ENCODE assay signal across 11 mouse cellular contexts in the genomic region with DNA sequence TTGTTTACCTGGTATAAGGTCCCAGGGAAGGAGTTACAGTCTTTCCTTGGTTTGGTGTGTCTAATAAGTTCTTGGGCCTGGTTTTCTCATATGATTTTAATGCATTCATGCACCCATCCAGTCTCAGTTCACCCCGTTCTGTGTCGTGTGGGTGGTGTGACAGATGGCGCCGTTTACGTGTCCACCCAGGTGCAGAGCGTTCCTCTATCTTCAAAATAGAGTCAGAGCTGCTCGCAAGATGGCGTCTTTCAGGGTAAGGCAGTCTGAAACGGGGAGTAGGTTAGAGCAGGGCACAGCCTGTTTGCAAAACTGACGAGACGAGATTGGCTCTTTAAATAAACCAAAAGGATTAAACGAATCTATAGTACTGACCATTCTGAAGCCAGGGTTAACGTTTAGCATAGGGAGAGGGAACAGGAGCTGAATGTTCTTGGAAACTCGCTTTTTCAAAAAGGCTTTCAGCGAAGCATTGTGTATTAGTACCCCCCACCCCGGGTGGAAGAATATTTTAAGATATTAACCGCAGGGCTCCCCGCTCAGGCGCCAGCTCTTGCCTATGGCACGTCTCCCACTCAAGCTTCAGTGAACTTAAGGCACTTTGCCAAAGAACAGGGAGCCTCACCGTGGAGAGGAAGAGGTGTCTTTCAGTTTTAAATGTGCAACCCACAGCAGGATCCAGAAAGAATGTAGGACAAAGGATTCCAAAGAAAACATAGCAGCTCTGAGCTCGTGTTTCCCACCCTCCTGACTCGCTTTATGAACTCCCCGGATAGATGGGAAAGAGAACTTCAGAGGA.
A peak's percentile ranks its signal among the peaks of the same experiment; 100 is the strongest.
DNase-seq lines count a peak whose midpoint lies in the region; ATAC-seq and TF ChIP-seq lines count a peak whose summit lies in the region.
"Had no signal": no experiment of that assay in that cellular context is flagged by ENCODE, and none has a peak within 500 bp of the region (broad histone marks: within the 10 kb centered on the region; RNA-seq: fewer than 3 reads in every experiment).

No protein-coding gene starts in this region.

- no peaks in the 10 kb centered on the region for H3K27me3 ChIP-seq in forebrain, embryonic 14.5 days (replicated peaks; ENCODE audit: control insufficient read depth, insufficient read depth, low read length)
- H3K27me3 ChIP-seq in forebrain, embryonic 10.5 days (ENCODE audit: poor library complexity, severe bottlenecking), result no peaks in the 10 kb centered on the region
- H3K27me3 ChIP-seq: embryonic facial prominence, embryonic 13.5 days had no signal

- no peak overlapping the region for H3K4me2 ChIP-seq in forebrain, embryonic 14.5 days (ENCODE audit: low read length)
- H3K4me2 ChIP-seq: embryonic facial prominence, embryonic 13.5 days had no signal

- H3K9ac ChIP-seq in forebrain, embryonic 14.5 days (ENCODE audit: low read length), result no peak overlapping the region
- H3K9ac ChIP-seq: embryonic facial prominence, embryonic 13.5 days had no signal

- no peaks in the 10 kb centered on the region for H3K36me3 ChIP-seq in forebrain, embryonic 14.5 days (ENCODE audit: control insufficient read depth, insufficient read depth, low read length)
- no peaks in the 10 kb centered on the region for H3K36me3 ChIP-seq in forebrain, embryonic 10.5 days (replicated peaks)
- H3K36me3 ChIP-seq: embryonic facial prominence, embryonic 13.5 days had no signal

- no peak overlapping the region for H3K4me3 ChIP-seq in forebrain, embryonic 14.5 days (ENCODE audit: low read depth, low read length)
- H3K4me3 ChIP-seq in forebrain, embryonic 10.5 days, result no peak overlapping the region
- no peak overlapping the region for H3K4me3 ChIP-seq in left cerebral cortex, adult 2 months
- H3K4me3 ChIP-seq: embryonic facial prominence, embryonic 13.5 days had no signal

- H3K27ac ChIP-seq in forebrain, embryonic 14.5 days (ENCODE audit: low read depth, low read length), result no peak overlapping the region
- no peak overlapping the region for H3K27ac ChIP-seq in forebrain, embryonic 10.5 days
- H3K27ac ChIP-seq in left cerebral cortex, adult 2 months, result peak overlapping the region; percentile 78
- H3K27ac ChIP-seq: embryonic facial prominence, embryonic 13.5 days had no signal

- H3K9me3 ChIP-seq in forebrain, embryonic 14.5 days (replicated peaks; ENCODE audit: control insufficient read depth, low read length), result no peaks in the 10 kb centered on the region
- no peaks in the 10 kb centered on the region for H3K9me3 ChIP-seq in forebrain, embryonic 10.5 days
- H3K9me3 ChIP-seq: embryonic facial prominence, embryonic 13.5 days had no signal

- peak; percentile 32 for DNase-seq in forebrain, embryonic 14.5 days (ENCODE audit: low spot score)
- DNase-seq in forebrain, embryonic 10.5 days (ENCODE audit: extremely low spot score, low spot score), result no peak
- peak; percentile 21 to 31 for DNase-seq in left cerebral cortex, adult 2 months (ENCODE audit: extremely low spot score in 1 of 2, low spot score in 2 of 2)
- no peak for DNase-seq in left cerebral cortex, adult 11 months (ENCODE audit: low spot score)
- peak; percentile 77 to 78 for DNase-seq in cerebellum, postnatal 10 days
- DNase-seq in kidney, postnatal 4 days, result peak; percentile 27 to 32
- no peak for DNase-seq in thymus, adult 18-20 months
- DNase-seq in gastrocnemius, postnatal 25 days, result no peak
- DNase-seq: gastrocnemius, postnatal 10 days; lung, adult 18-20 months had no signal

- intact Hi-C loops in left cerebral cortex, adult 2 months (cut with DNase I), result loop anchor here (1.0 to 2.0 kb wide), 2 partner anchors 91 to 145 kb away; no protein-coding TSS in a partner anchor

- WGBS in forebrain, embryonic 14.5 days, result 70% methylated on average over 24 of the region's 24 CpGs
- WGBS in forebrain, embryonic 10.5 days, result 93% methylated on average over 24 of the region's 24 CpGs

- ATAC-seq in forebrain, embryonic 14.5 days, result peak; percentile 29; the same call in 1 of the 2 replicates

- 0 out of 2 replicates have a peak, but pooled peaks cover 3% of the 10 kb centered on the region for H3K4me1 ChIP-seq in forebrain, embryonic 14.5 days (ENCODE audit: control insufficient read depth, insufficient read depth, low read length)
- no peaks in the 10 kb centered on the region for H3K4me1 ChIP-seq in forebrain, embryonic 10.5 days
- H3K4me1 ChIP-seq: embryonic facial prominence, embryonic 13.5 days had no signal

- TF ChIP-seq CTCF in left cerebral cortex, adult 2 months (IDR thresholded peaks at IDR 0.05), result no peak

Comparison
In these comparisons a context has a peak if more than half of its experiments do, and no peak if none do; other contexts are left out.
1. DNase-seq: peak in forebrain, embryonic 14.5 days (single experiment), left cerebral cortex, adult 2 months (2 of 2), cerebellum, postnatal 10 days (2 of 2) and kidney, postnatal 4 days (2 of 2); none in forebrain, embryonic 10.5 days (single experiment), left cerebral cortex, adult 11 months (single experiment), thymus, adult 18-20 months (0 of 2) and gastrocnemius, postnatal 25 days (single experiment).